Mouse (Mus musculus) stomach, postnatal 0 days (tissue): ENCODE data around the gene Olfr1328. TPM values are rescaled to one million over a fixed set of nuclear protein-coding genes. Genes with fewer than 3 reads are reported as not detected.

ENCODE experiments used
- ATAC-seq: fragments of 200-750 bp; cut with Nextera tagmentation; 2 replicates; pipeline ENCODE4 v1.8.0; 2017; ENCODE audit not compliant: low FRiP score, low TSS enrichment
- DNase-seq: peaks from one replicate; pipeline ENCODE4 v3.0.0-alpha.2; 2016; ENCODE audit warnings: low spot score
- H3K27ac ChIP-seq: fragments of 300-500 bp; sonication (generic); replicated peaks from 2 replicates; pipeline ENCODE4 v1.5.1; 2014; ENCODE audit warnings: mild to moderate bottlenecking, control low read depth
- H3K27me3 ChIP-seq: fragments of 300-500 bp; sonication (generic); 2 replicates; pipeline ENCODE4 v1.6.1; 2014; ENCODE audit warnings: low read length; ENCODE audit not compliant: control insufficient read depth, insufficient read depth
- H3K36me3 ChIP-seq: fragments of 300-500 bp; sonication (generic); 2 replicates; pipeline ENCODE4 v1.6.1; 2014; ENCODE audit warnings: low read length, mixed read lengths; ENCODE audit not compliant: control insufficient read depth, insufficient read depth
- H3K4me1 ChIP-seq: fragments of 300-500 bp; sonication (generic); replicated peaks from 2 replicates; pipeline ENCODE4 v1.6.1; 2014; ENCODE audit warnings: antibody characterized with exemption; ENCODE audit not compliant: control insufficient read depth, insufficient read depth
- H3K4me2 ChIP-seq: fragments of 300-500 bp; sonication (generic); replicated peaks from 2 replicates; pipeline ENCODE4 v1.6.1; 2014; ENCODE audit warnings: low read depth, mild to moderate bottlenecking, control low read depth, moderate library complexity
- H3K4me3 ChIP-seq: fragments of 300-500 bp; sonication (generic); 2 replicates; pipeline ENCODE4 v1.5.1; 2014; ENCODE audit warnings: low read depth, low read length, control low read depth
- H3K9ac ChIP-seq: fragments of 300-500 bp; sonication (generic); 2 replicates; pipeline ENCODE4 v1.6.1; 2014; ENCODE audit warnings: mild to moderate bottlenecking, low read length, control low read depth, mixed read lengths
- H3K9me3 ChIP-seq: fragments of 300-500 bp; sonication (generic); 2 replicates; pipeline ENCODE4 v1.6.1; 2016; ENCODE audit warnings: low read length; ENCODE audit not compliant: control insufficient read depth
- CTCF ChIP-seq: IDR thresholded peaks from 2 replicates; pipeline ENCODE4 v1.5.1; 2016; ENCODE audit warnings: antibody characterized with exemption, low read depth, mild to moderate bottlenecking, moderate library complexity
- EP300 ChIP-seq: optimal IDR thresholded peaks from 2 replicates; pipeline ENCODE3; 2016; ENCODE audit warnings: antibody characterized with exemption
- WGBS: fragments of 180-500 bp; shearing (Covaris S2); extraction: QIAGEN DNeasy Blood & Tissue Kit; methylation state at CpG from one replicate; pipeline ENCODE4 v1.1.7; 2014; 5-methylcytosine and 5-hydroxymethylcytosine counted together
- polyA plus RNA-seq: library from polyadenylated mRNA; unstranded; fragments of >200 nt; fragmentation: Nextera tagmentation; extraction: Ambion mirVana; gene quantifications from 2 replicates; pipeline ENCODE4 v1.2.1, GENCODE M21; 2015

Gene Olfr1328
- polyA plus RNA-seq, 1 experiment from 2014 or later: not detected

GRCm38 (mm10) chr4:118901981-118902380, 36.4 kb downstream of the Olfr1328 start:
- 62% methylated on average over 2 of the region's 2 CpGs for WGBS
- Histone ChIP-seq H3K9me3 (no peaks in the 10 kb centered on the region), H3K4me1 (no peaks in the 10 kb centered on the region), H3K9ac (no peak overlapping the region), H3K27ac (no peak overlapping the region), H3K36me3 (no peaks in the 10 kb centered on the region), H3K27me3 (no peaks in the 10 kb centered on the region), H3K4me2 (no peak overlapping the region), H3K4me3 (no peak overlapping the region)
- ATAC-seq (no peak), DNase-seq (no peak)
- no peak for TF ChIP-seq CTCF
- no peak for TF ChIP-seq EP300

GRCm38 (mm10) chr4:118888297-118888696, 50.1 kb downstream of the Olfr1328 start, which contains the start of gene Olfr1330:
Gene Olfr1330, plus strand, starts transcription at chr4:118888597.
- no peaks in the 10 kb centered on the region for H3K4me1 ChIP-seq
- no peak for ATAC-seq
- 75% methylated on average over 1 of the region's 1 CpGs for WGBS

More at GRCm38 (mm10) chr4:118888297-118888696, 50.1 kb downstream of the Olfr1328 start, which contains the start of gene Olfr1330:
- Histone ChIP-seq H3K4me2 (no peak within 1 kb of the TSS), H3K27me3 (no peaks in the 10 kb centered on the region), H3K27ac (no peak within 1 kb of the TSS), H3K9me3 (no peaks in the 10 kb centered on the region), H3K4me3 (no peak within 1 kb of the TSS), H3K9ac (no peak within 1 kb of the TSS), H3K36me3 (no peaks in the 10 kb centered on the region)
- no peak for DNase-seq
- TF ChIP-seq CTCF: no peak
- TF ChIP-seq EP300: no peak

Other genes starting within 250 kb of the Olfr1328 start
- gene Olfr1342, start 245.9 kb downstream of the Olfr1328 start, polyA plus RNA-seq: not detected in 2 replicates
- gene Olfr1341, start 235.1 kb downstream of the Olfr1328 start, polyA plus RNA-seq: not detected in 2 replicates
- gene Olfr1340, start 218.5 kb downstream of the Olfr1328 start, polyA plus RNA-seq: not detected in 2 replicates
- gene Olfr1339, start 206.4 kb downstream of the Olfr1328 start, polyA plus RNA-seq: not detected in 2 replicates
- gene Olfr1338, start 179.9 kb downstream of the Olfr1328 start, polyA plus RNA-seq: not detected in 2 replicates
- not detected in 2 replicates for gene Olfr1337, start 156.0 kb downstream of the Olfr1328 start, polyA plus RNA-seq
- not detected in 2 replicates for gene Olfr1335, start 128.7 kb downstream of the Olfr1328 start, polyA plus RNA-seq
- gene Olfr1333, start 102.3 kb downstream of the Olfr1328 start, polyA plus RNA-seq: not detected in 2 replicates
- not detected in 2 replicates for gene Olfr1331, start 74.0 kb downstream of the Olfr1328 start, polyA plus RNA-seq
- 0.02 TPM in 1 of 2 replicates, not detected in the other for gene Olfr1330, start 50.0 kb downstream of the Olfr1328 start, polyA plus RNA-seq
- gene Olfr1329, start 21.1 kb downstream of the Olfr1328 start, polyA plus RNA-seq: not detected in 2 replicates
- gene Lao1, start 23.0 kb upstream of the Olfr1328 start, polyA plus RNA-seq: 0.08 and 0.27 TPM in 2 replicates
- 36.9 and 39.8 TPM in 2 replicates for gene Slc2a1, start 170.1 kb upstream of the Olfr1328 start, polyA plus RNA-seq
- 3.7 and 4.1 TPM in 2 replicates for gene Zfp691, start 235.6 kb upstream of the Olfr1328 start, polyA plus RNA-seq